Mouse (Mus musculus) ES-E14 (cell line): Measurements from ENCODE around the gene Itga9. TPM values are rescaled to one million over a fixed set of nuclear protein-coding genes. Genes with fewer than 3 reads are reported as not detected.

Experiments used
- DNase-seq: peaks from one replicate; pipeline ENCODE4 v3.0.0-alpha.2; 2013; ENCODE audit warnings: low read depth, low spot score
- H3K27ac ChIP-seq: 2 replicates; pipeline ENCODE4 v1.5.1; 2012; ENCODE audit warnings: low read depth, mild to moderate bottlenecking, low read length, moderate library complexity, mixed read lengths; ENCODE audit not compliant: poor library complexity, insufficient read depth, severe bottlenecking
- H3K36me3 ChIP-seq: 2 replicates; pipeline ENCODE4 v1.6.1; 2012; ENCODE audit warnings: mild to moderate bottlenecking, low read length, moderate library complexity, mixed read lengths; ENCODE audit not compliant: control insufficient read depth, poor library complexity, insufficient read depth, severe bottlenecking
- H3K4me1 ChIP-seq, 2 experiments: fragments of 150-350 bp in 1 of 2; sonication (generic) in 1 of 2; 2 replicates each; pipeline ENCODE4 v1.6.1; 2012; ENCODE audit warnings: low read length in 2 of 2, mild to moderate bottlenecking in 1 of 2, mixed read lengths in 1 of 2; ENCODE audit not compliant: control insufficient read depth in 2 of 2, insufficient read depth in 2 of 2, poor library complexity in 1 of 2
- H3K4me3 ChIP-seq, 2 experiments: fragments of 150-350 bp in 1 of 2; sonication (generic) in 1 of 2; 2 replicates each; pipeline ENCODE4 v1.5.1; 2012; ENCODE audit warnings: low read length in 2 of 2, low read depth in 1 of 2, mild to moderate bottlenecking in 1 of 2, mixed read lengths in 1 of 2; ENCODE audit not compliant: insufficient read depth in 1 of 2, poor library complexity in 1 of 2, severe bottlenecking in 1 of 2
- H3K9ac ChIP-seq: 2 replicates; pipeline ENCODE4 v1.6.1; 2012; ENCODE audit warnings: low read depth, mild to moderate bottlenecking, low read length, mixed read lengths; ENCODE audit not compliant: poor library complexity, insufficient read depth, severe bottlenecking
- H3K9me3 ChIP-seq: fragments of 150-350 bp; sonication (generic); 2 replicates; pipeline ENCODE4 v1.6.1; 2012; ENCODE audit warnings: low read depth, mild to moderate bottlenecking, low read length; ENCODE audit not compliant: control insufficient read depth, insufficient read depth
- CHD2 ChIP-seq: IDR thresholded peaks from 2 replicates; pipeline ENCODE4 v1.6.1; 2014; ENCODE audit warnings: mild to moderate bottlenecking, low read depth, low read length, inconsistent platforms
- HCFC1 ChIP-seq: IDR thresholded peaks from 2 replicates; pipeline ENCODE4 v1.6.1; 2012; ENCODE audit warnings: low read length, inconsistent platforms, borderline replicate concordance; ENCODE audit not compliant: insufficient read depth
- MAFK ChIP-seq: IDR thresholded peaks from 2 replicates; pipeline ENCODE4 v1.6.1; 2014; ENCODE audit warnings: mild to moderate bottlenecking, low read depth, low read length, inconsistent platforms; ENCODE audit not compliant: insufficient read depth
- ZC3H11A ChIP-seq: IDR thresholded peaks from 2 replicates; pipeline ENCODE4 v1.6.1; 2012; ENCODE audit warnings: low read depth, mild to moderate bottlenecking, inconsistent platforms, low read length, borderline replicate concordance
- ZNF384 ChIP-seq: IDR thresholded peaks from 2 replicates; pipeline ENCODE4 v1.6.1; 2012; ENCODE audit warnings: low read depth, low read length, inconsistent platforms
- in situ Hi-C, 2 experiments: fragments of 600-800 bp; cut with MboI; formaldehyde crosslinking; loops; one replicate each; pipeline ENCODE4 v1.15.1; 2025; ENCODE audit warnings: low sequenced_read_pairs in 2 of 2, inconsistent platforms in 1 of 2; ENCODE audit not compliant: unreplicated experiment in 2 of 2
- total RNA-seq: library from RNA; depleted of rRNA; stranded (reverse); fragments of 300-350 nt; gene quantifications from 2 replicates; pipeline ENCODE4 v1.2.3, GENCODE M21; 2012

Itga9 gene
- total RNA-seq, 1 experiment, result 19.7 TPM

DNA sequence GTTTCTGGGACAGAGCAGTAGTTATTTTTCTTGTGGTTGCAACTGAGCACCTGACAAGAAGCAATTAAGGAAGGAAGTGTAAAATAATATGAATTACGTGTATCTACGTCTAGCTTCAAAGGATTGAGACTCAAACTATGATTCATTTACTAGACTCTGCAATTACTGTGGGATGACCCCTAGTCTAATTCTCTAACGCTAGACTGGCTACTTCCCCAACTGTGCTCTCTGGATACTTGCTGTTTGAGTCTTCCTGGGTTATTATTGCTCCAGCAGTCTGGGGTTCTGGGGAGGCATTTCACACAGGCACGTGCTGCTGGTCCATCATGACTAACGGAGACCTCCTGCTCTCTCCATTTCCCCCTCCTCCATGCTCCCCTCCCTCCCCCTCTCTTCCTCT lies 10.7 kb downstream of the Itga9 start:
- in situ Hi-C loops, result no loop called here
- Histone ChIP-seq H3K27ac (no peak overlapping the region), H3K36me3 (no peaks in the 10 kb centered on the region), H3K4me3 (no peak overlapping the region), H3K9ac (no peak overlapping the region), H3K9me3 (no peaks in the 10 kb centered on the region), H3K4me1 (no peaks in the 10 kb centered on the region)
- no peak for DNase-seq
- TF ChIP-seq MAFK (no peak), CHD2 (no peak), HCFC1 (no peak), ZNF384 (no peak), ZC3H11A (no peak)

DNA sequence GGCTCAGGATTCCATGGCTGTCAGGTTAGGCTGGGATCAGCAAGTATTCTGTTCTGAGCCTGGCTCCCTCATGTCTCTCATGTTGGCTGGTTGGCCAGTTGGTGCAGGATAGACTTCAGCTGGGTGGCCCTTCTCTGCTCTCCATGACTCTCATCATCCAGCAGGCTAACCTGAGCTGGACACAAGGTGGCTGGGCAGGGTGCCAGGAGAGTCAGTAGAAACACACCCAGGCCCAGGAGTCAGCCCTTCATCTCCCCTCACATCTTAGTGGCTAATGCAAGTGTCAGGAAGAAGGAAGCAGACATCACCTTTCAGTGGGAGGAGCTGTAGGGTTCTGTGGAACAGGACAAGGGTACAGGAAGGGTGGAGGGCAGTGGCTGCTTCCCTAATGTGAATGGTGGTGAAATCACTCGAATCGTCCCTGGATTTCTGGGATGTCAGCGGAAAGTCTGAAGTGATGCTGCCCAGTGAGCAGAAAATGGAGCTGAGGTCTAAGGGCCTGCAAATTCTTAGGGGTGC lies 12.3 kb downstream of the Itga9 start:
- no peak for TF ChIP-seq MAFK
- TF ChIP-seq ZC3H11A, result no peak
- no peak overlapping the region for H3K9ac ChIP-seq
- H3K4me3 ChIP-seq, result no peak overlapping the region
- peaks cover 0 to 2% of the 10 kb centered on the region in 2 experiments; a peak in 1 of 4 replicates for H3K4me1 ChIP-seq
- H3K9me3 ChIP-seq, result no peaks in the 10 kb centered on the region
- DNase-seq, result no peak
- in situ Hi-C loops, result no loop called here
- no peak overlapping the region for H3K27ac ChIP-seq
- H3K36me3 ChIP-seq, result no peaks in the 10 kb centered on the region

DNA sequence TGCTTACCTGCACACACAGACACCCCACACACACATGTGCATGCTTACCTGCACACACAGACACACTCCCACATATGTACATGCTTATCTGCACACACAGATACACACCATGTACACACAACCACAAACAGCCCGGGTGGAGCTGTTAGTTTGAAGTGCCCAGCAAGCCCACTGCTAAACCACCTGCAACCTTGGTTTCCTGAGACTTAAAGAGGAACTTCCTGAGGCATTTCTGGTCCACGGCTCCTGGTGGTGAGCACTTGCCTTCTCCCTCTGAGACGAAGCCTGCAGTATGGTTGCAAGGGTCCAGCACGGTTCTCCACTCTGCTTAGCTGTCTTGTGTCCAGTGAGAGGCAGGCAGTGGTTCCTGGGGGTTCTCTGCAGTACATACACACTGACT lies 14.3 kb downstream of the Itga9 start:
- no peak for DNase-seq
- peaks cover 0 to 6% of the 10 kb centered on the region in 2 experiments; a peak in 1 of 4 replicates for H3K4me1 ChIP-seq
- no peak overlapping the region for H3K9ac ChIP-seq
- H3K4me3 ChIP-seq, result no peak overlapping the region
- no peak overlapping the region for H3K27ac ChIP-seq
- no peaks in the 10 kb centered on the region for H3K36me3 ChIP-seq
- TF ChIP-seq MAFK, result no peak
- TF ChIP-seq HCFC1, result no peak
- no peak for TF ChIP-seq CHD2
- no peak for TF ChIP-seq ZC3H11A
- TF ChIP-seq ZNF384, result no peak
- H3K9me3 ChIP-seq, result no peaks in the 10 kb centered on the region
- in situ Hi-C loops, result no loop called here

DNA sequence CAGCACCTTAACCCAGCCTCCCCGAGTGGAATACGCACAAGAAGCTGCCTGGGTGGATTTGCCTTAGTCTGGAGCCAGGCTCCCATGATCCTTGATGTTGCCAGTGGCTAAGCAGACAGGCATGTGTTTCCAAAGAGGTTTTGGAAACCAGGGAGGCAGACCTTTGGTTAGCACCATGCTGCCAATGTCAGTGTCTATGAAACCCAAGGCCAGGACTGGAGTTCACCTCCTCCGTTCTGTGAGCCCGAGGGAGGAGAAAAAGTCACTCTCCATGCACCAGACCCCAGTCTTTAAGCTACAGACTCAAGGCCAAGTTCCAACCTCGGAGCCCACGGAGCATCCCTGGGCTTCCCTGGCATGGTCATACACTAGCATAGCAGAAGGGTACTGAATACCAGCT lies 15.2 kb downstream of the Itga9 start:
- Histone ChIP-seq H3K4me3 (no peak overlapping the region), H3K9me3 (no peaks in the 10 kb centered on the region), H3K4me1 (peaks cover 0 to 6% of the 10 kb centered on the region in 2 experiments; a peak in 1 of 4 replicates), H3K27ac (no peak overlapping the region), H3K36me3 (no peaks in the 10 kb centered on the region), H3K9ac (no peak overlapping the region)
- TF ChIP-seq HCFC1 (no peak), CHD2 (no peak), ZNF384 (no peak), MAFK (no peak), ZC3H11A (no peak)
- in situ Hi-C loops, result no loop called here
- DNase-seq, result no peak
